Mouse (Mus musculus): ENCODE measurements around the gene Sfmbt1. TPM values are rescaled to one million over a fixed set of nuclear protein-coding genes. Genes with fewer than 3 reads are reported as not detected.

Gene Sfmbt1
- polyA plus RNA-seq, 1 experiment: 3.2 TPM

DNA sequence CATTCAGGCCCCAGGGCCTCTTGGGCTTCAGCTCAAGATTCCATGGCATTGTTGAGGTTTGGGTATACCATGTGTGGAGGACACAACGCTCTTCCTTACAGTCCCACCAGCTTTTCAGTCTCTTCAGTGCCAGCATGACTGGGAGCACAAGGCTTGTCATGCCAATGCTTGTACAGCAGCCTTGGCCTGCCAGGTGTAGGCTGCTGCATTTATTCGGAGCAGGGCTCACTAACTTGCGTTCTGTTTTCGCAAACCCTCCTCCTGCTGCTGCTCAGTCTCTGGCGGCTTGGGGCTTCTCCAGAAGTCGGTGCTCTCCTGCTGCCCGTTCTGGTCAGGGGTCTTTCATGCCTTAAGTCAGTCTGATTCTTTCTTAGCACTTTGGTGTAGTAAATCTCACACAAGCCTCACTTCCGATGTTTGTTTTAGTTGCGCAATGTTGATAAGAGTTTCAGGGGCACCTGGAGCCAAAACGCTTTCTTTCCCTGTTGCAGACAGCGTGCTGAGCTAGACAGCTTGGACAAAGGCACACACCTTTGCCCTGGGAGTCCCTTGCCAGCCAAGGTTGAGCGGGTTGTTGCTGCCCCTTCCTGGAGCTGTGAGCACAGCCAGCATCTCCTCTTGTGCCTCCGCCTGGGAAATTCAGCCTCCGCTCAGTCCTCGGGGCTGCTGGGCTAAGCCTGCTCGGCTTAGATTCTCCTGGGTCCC, 146.9 kb downstream of the Sfmbt1 start:
- H3K27ac ChIP-seq (ENCODE audit: control insufficient read depth, insufficient read depth, low read length): no peak overlapping the region
- H3K36me3 ChIP-seq (ENCODE audit: control insufficient read depth, insufficient read depth, low read length): no peaks in the 10 kb centered on the region
- H3K4me3 ChIP-seq (ENCODE audit: control insufficient read depth, insufficient read depth, low read length): no peak overlapping the region
- no peak for DNase-seq
- H3K27me3 ChIP-seq (ENCODE audit: control insufficient read depth, insufficient read depth, low read length): no peaks in the 10 kb centered on the region
- WGBS: 89% methylated on average over 16 of the region's 16 CpGs
- H3K4me1 ChIP-seq (replicated peaks; ENCODE audit: control insufficient read depth, insufficient read depth, low read length): no peaks in the 10 kb centered on the region
- no peak for TF ChIP-seq POLR2A (IDR thresholded peaks at IDR 0.05; ENCODE audit: control insufficient read depth, extremely low read depth, insufficient read depth, low read length, poor library complexity)
- TF ChIP-seq CTCF (IDR thresholded peaks at IDR 0.05; ENCODE audit: borderline replicate concordance, control insufficient read depth, extremely low read depth, insufficient read depth, low read length, poor library complexity): no peak

DNA sequence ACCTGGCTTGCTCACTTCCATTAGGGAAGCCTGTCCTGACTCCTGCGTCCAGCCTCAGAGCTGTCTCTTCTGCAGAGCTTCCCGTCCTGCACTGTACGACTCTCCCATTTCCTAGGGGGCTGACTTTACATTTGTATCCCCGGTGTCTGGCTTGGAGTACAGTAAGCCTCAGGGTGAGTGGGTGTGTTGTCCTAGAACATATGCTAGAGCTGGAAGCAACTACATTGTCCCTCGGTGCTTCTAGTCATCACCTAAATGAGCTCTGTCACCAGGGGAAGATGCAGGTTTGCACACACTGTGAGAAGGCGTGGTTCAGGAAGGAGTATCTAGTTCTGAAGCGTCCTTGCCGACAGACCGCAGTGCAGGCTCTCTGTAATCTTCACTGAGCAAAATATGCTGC, 147.7 kb downstream of the Sfmbt1 start:
- Histone ChIP-seq H3K4me1 (replicated peaks; ENCODE audit: control insufficient read depth, insufficient read depth, low read length) (no peaks in the 10 kb centered on the region), H3K4me3 (ENCODE audit: control insufficient read depth, insufficient read depth, low read length) (no peak overlapping the region), H3K36me3 (ENCODE audit: control insufficient read depth, insufficient read depth, low read length) (no peaks in the 10 kb centered on the region), H3K27me3 (ENCODE audit: control insufficient read depth, insufficient read depth, low read length) (no peaks in the 10 kb centered on the region), H3K27ac (ENCODE audit: control insufficient read depth, insufficient read depth, low read length) (no peak overlapping the region)
- no peak for TF ChIP-seq POLR2A (IDR thresholded peaks at IDR 0.05; ENCODE audit: control insufficient read depth, extremely low read depth, insufficient read depth, low read length, poor library complexity)
- TF ChIP-seq CTCF (IDR thresholded peaks at IDR 0.05; ENCODE audit: borderline replicate concordance, control insufficient read depth, extremely low read depth, insufficient read depth, low read length, poor library complexity): no peak
- no peak for DNase-seq
- 97% methylated on average over 9 of the region's 9 CpGs for WGBS

DNA sequence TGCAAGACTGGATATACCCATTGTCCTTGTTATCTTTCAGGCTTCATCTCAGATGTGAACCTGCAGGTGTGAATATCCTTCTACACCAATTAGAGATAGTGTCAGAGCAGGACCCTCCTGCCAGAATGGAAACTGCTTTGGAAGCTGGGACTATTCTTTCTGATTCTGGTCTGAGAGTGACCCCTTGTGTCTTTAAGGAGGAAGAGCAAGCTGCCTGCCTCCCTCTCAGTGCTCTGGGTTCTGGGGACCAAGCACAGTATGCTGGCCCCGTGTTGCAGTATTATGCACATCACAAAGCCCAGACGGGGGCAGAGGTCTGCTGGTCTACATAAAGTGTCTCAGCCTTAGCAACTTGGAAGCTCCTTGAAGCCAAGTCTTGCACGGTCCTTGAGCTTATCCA, 150.7 kb downstream of the Sfmbt1 start:
- no peak for DNase-seq
- TF ChIP-seq POLR2A (IDR thresholded peaks at IDR 0.05; ENCODE audit: control insufficient read depth, extremely low read depth, insufficient read depth, low read length, poor library complexity): no peak
- no peak for TF ChIP-seq CTCF (IDR thresholded peaks at IDR 0.05; ENCODE audit: borderline replicate concordance, control insufficient read depth, extremely low read depth, insufficient read depth, low read length, poor library complexity)
- H3K4me1 ChIP-seq (replicated peaks; ENCODE audit: control insufficient read depth, insufficient read depth, low read length): no peaks in the 10 kb centered on the region
- no peak overlapping the region for H3K4me3 ChIP-seq (ENCODE audit: control insufficient read depth, insufficient read depth, low read length)
- H3K36me3 ChIP-seq (ENCODE audit: control insufficient read depth, insufficient read depth, low read length): no peaks in the 10 kb centered on the region
- 92% methylated on average over 3 of the region's 3 CpGs for WGBS
- no peak overlapping the region for H3K27ac ChIP-seq (ENCODE audit: control insufficient read depth, insufficient read depth, low read length)
- H3K27me3 ChIP-seq (ENCODE audit: control insufficient read depth, insufficient read depth, low read length): no peaks in the 10 kb centered on the region

DNA sequence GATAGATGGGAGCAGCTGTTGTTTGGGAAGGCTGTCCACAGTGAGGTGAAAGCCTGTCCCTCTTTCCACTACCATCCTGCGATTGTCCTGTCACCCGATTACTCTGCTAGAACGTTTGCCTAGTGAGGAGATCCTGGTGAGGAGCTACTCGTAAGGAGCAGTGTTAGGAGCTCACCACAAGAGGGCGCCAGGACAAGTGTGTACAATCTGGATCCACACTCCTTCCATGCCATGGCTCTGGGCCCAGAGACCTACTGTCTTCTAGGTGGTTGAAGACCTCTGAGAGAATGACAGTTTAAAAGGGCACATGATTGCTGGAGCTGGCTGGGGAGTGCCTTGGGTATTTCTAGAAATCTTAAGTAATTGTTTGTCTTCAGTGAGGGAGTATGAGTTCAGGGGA, 152.4 kb downstream of the Sfmbt1 start:
- Histone ChIP-seq H3K27me3 (ENCODE audit: control insufficient read depth, insufficient read depth, low read length) (no peaks in the 10 kb centered on the region), H3K36me3 (ENCODE audit: control insufficient read depth, insufficient read depth, low read length) (no peaks in the 10 kb centered on the region), H3K4me1 (replicated peaks; ENCODE audit: control insufficient read depth, insufficient read depth, low read length) (no peaks in the 10 kb centered on the region), H3K27ac (ENCODE audit: control insufficient read depth, insufficient read depth, low read length) (no peak overlapping the region), H3K4me3 (ENCODE audit: control insufficient read depth, insufficient read depth, low read length) (no peak overlapping the region)
- TF ChIP-seq CTCF (IDR thresholded peaks at IDR 0.05; ENCODE audit: borderline replicate concordance, control insufficient read depth, extremely low read depth, insufficient read depth, low read length, poor library complexity) (peak; percentile 56; the same call in 1 of the 2 replicates), POLR2A (IDR thresholded peaks at IDR 0.05; ENCODE audit: control insufficient read depth, extremely low read depth, insufficient read depth, low read length, poor library complexity) (no peak)
- DNase-seq: peak; percentile 60
- WGBS: 51% methylated on average over 5 of the region's 5 CpGs

DNA sequence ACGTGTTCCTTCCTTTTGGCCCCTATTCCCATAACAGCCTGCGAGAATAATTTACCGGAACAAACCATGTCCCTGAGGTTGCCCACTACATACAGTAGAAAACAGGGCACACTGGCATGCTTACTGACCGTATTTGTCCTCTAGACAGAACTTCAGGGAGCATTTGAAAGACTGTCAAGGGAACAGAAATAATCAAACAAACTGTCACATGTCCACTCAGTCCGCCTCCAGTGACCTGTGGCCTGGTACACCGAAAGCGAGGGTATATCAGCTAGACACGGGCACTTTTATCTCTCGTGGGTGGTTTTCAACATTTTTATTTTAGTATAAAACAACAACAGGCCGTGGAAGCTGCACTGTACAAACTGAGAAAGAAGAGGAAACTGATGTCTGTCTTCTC, 154.2 kb downstream of the Sfmbt1 start:
- Histone ChIP-seq H3K27ac (ENCODE audit: control insufficient read depth, insufficient read depth, low read length) (no peak overlapping the region), H3K4me1 (replicated peaks; ENCODE audit: control insufficient read depth, insufficient read depth, low read length) (no peaks in the 10 kb centered on the region)
- 95% methylated on average over 10 of the region's 10 CpGs for WGBS

GRCm38 (mm10) chr14:30869391-30869801, 154.7 kb downstream of the Sfmbt1 start:
- TF ChIP-seq POLR2A (IDR thresholded peaks at IDR 0.05; ENCODE audit: control insufficient read depth, extremely low read depth, insufficient read depth, low read length, poor library complexity): no peak
- Histone ChIP-seq H3K27ac (ENCODE audit: control insufficient read depth, insufficient read depth, low read length) (no peak overlapping the region), H3K4me3 (ENCODE audit: control insufficient read depth, insufficient read depth, low read length) (no peak overlapping the region), H3K4me1 (replicated peaks; ENCODE audit: control insufficient read depth, insufficient read depth, low read length) (no peaks in the 10 kb centered on the region), H3K27me3 (ENCODE audit: control insufficient read depth, insufficient read depth, low read length) (no peaks in the 10 kb centered on the region), H3K36me3 (ENCODE audit: control insufficient read depth, insufficient read depth, low read length) (no peaks in the 10 kb centered on the region)
- DNase-seq: no peak
- 94% methylated on average over 8 of the region's 8 CpGs for WGBS

More for the DNA sequence above, 154.2 kb downstream of the Sfmbt1 start:
- no peak for DNase-seq
- Histone ChIP-seq H3K36me3 (ENCODE audit: control insufficient read depth, insufficient read depth, low read length) (no peaks in the 10 kb centered on the region), H3K4me3 (ENCODE audit: control insufficient read depth, insufficient read depth, low read length) (no peak overlapping the region), H3K27me3 (ENCODE audit: control insufficient read depth, insufficient read depth, low read length) (no peaks in the 10 kb centered on the region)
- TF ChIP-seq POLR2A (IDR thresholded peaks at IDR 0.05; ENCODE audit: control insufficient read depth, extremely low read depth, insufficient read depth, low read length, poor library complexity): no peak
- TF ChIP-seq CTCF (IDR thresholded peaks at IDR 0.05; ENCODE audit: borderline replicate concordance, control insufficient read depth, extremely low read depth, insufficient read depth, low read length, poor library complexity): no peak

All from thymus, adult 2 months (tissue).